Mouse (Mus musculus): Measurements from ENCODE around the gene Irf1. TPM values are rescaled to one million over a fixed set of nuclear protein-coding genes. Genes with fewer than 3 reads are reported as not detected.

Irf1 gene
- polyA plus RNA-seq, 1 experiment from 2014 or later = 35.5 TPM

- no peak overlapping the region for H3K4me3 ChIP-seq (ENCODE audit: low read depth, low read length)
- H3K9ac ChIP-seq (ENCODE audit: low read length) = no peak overlapping the region
- DNase-seq (ENCODE audit: low spot score) = no peak
- no peak overlapping the region for H3K4me2 ChIP-seq (ENCODE audit: low read length)
- WGBS = 57% methylated on average over 3 of the region's 3 CpGs
- H3K27me3 ChIP-seq (replicated peaks; ENCODE audit: control insufficient read depth, insufficient read depth, low read length) = no peaks in the 10 kb centered on the region
- H3K27ac ChIP-seq (ENCODE audit: low read depth) = no peak overlapping the region
- no peaks in the 10 kb centered on the region for H3K9me3 ChIP-seq (ENCODE audit: control insufficient read depth, low read length)
- H3K36me3 ChIP-seq (ENCODE audit: control insufficient read depth, insufficient read depth, low read length) = no peaks in the 10 kb centered on the region
- ATAC-seq (replicated peaks; ENCODE audit: low FRiP score, low TSS enrichment, low read depth) = no peak
- peaks cover 3% of the 10 kb centered on the region; the same call in 1 of the 2 replicates for H3K4me1 ChIP-seq (replicated peaks; ENCODE audit: control insufficient read depth, insufficient read depth, low read length)
Observed at GRCm38 (mm10) chr11:53814810-53815209, 45.0 kb downstream of the Irf1 start.

DNA sequence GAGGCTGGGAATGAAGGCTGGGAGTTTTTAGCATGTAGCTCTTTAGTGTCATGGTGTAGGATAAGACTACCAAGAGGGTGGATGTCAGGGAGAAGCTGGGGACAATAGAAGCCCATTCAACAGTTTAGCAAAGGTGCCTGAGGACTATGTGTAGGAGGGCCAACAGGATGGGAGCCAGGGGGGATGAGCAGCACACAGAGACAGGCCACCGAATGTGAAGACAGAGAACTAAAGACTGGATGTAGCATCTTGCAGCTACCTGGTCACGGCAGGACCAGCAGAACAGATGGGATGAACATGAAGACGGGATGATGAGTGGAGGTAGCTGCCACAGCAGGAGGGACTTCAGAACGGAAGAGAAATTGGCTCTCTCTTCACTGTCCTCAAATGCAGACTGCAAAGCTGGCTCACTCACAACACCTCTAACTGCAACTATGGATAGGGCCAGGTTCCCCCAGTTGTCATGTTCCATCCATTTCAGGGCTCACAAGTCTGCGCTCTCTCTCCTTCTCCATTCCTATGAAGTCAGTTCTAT lies 47.1 kb downstream of the Irf1 start:
- ATAC-seq (replicated peaks; ENCODE audit: low FRiP score, low TSS enrichment, low read depth) = no peak
- no peak for DNase-seq (ENCODE audit: low spot score)
- Histone ChIP-seq H3K4me2 (ENCODE audit: low read length) (no peak overlapping the region), H3K9me3 (ENCODE audit: control insufficient read depth, low read length) (no peaks in the 10 kb centered on the region), H3K27me3 (replicated peaks; ENCODE audit: control insufficient read depth, insufficient read depth, low read length) (no peaks in the 10 kb centered on the region), H3K4me1 (replicated peaks; ENCODE audit: control insufficient read depth, insufficient read depth, low read length) (no peaks in the 10 kb centered on the region), H3K9ac (ENCODE audit: low read length) (no peak overlapping the region), H3K4me3 (ENCODE audit: low read depth, low read length) (no peak overlapping the region), H3K27ac (ENCODE audit: low read depth) (no peak overlapping the region), H3K36me3 (ENCODE audit: control insufficient read depth, insufficient read depth, low read length) (no peaks in the 10 kb centered on the region)
- WGBS = 89% methylated on average over 5 of the region's 5 CpGs

DNA sequence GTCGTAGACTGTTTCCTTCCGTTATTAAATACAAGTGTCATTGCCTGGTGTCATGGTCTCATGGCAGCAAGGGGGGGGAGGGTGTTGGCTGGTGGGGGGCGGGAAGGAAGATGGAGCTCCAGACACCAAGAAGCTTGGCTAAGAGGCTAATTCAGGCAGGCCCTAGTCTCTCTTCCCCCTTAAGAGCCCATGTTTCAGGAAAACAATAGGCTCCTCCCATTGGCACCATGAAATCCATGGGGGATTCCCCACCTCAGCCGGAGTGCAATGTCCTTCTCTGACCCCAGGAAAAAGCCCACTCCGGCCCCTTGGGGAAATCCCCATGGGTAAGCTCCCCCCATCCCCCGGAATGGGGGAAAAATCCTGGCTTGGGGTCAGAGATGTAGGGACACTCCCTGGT lies 49.0 kb downstream of the Irf1 start:
- 65% methylated on average over 6 of the region's 6 CpGs for WGBS
- H3K4me2 ChIP-seq (ENCODE audit: low read length) = no peak overlapping the region
- H3K9me3 ChIP-seq (ENCODE audit: control insufficient read depth, low read length) = no peaks in the 10 kb centered on the region
- no peaks in the 10 kb centered on the region for H3K4me1 ChIP-seq (replicated peaks; ENCODE audit: control insufficient read depth, insufficient read depth, low read length)
- no peak overlapping the region for H3K27ac ChIP-seq (ENCODE audit: low read depth)
- H3K9ac ChIP-seq (ENCODE audit: low read length) = no peak overlapping the region
- H3K36me3 ChIP-seq (ENCODE audit: control insufficient read depth, insufficient read depth, low read length) = no peaks in the 10 kb centered on the region
- no peak overlapping the region for H3K4me3 ChIP-seq (ENCODE audit: low read depth, low read length)
- no peaks in the 10 kb centered on the region for H3K27me3 ChIP-seq (replicated peaks; ENCODE audit: control insufficient read depth, insufficient read depth, low read length)
- ATAC-seq (replicated peaks; ENCODE audit: low FRiP score, low TSS enrichment, low read depth) (no peak), DNase-seq (ENCODE audit: low spot score) (no peak)

GRCm38 (mm10) chr11:53819511-53819910 lies 49.7 kb downstream of the Irf1 start:
- H3K4me1 ChIP-seq (replicated peaks; ENCODE audit: control insufficient read depth, insufficient read depth, low read length) = no peaks in the 10 kb centered on the region
- no peak for ATAC-seq (replicated peaks; ENCODE audit: low FRiP score, low TSS enrichment, low read depth)
- WGBS = 89% methylated on average over 6 of the region's 6 CpGs

GRCm38 (mm10) chr11:53820516-53821170 lies 50.8 kb downstream of the Irf1 start:
- no peak for ATAC-seq (replicated peaks; ENCODE audit: low FRiP score, low TSS enrichment, low read depth)
- WGBS = 79% methylated on average over 13 of the region's 13 CpGs
- H3K9ac ChIP-seq (ENCODE audit: low read length) = no peak overlapping the region

More at GRCm38 (mm10) chr11:53819511-53819910, 49.7 kb downstream of the Irf1 start:
- no peak for DNase-seq (ENCODE audit: low spot score)
- H3K4me3 ChIP-seq (ENCODE audit: low read depth, low read length) = no peak overlapping the region
- no peaks in the 10 kb centered on the region for H3K36me3 ChIP-seq (ENCODE audit: control insufficient read depth, insufficient read depth, low read length)
- no peaks in the 10 kb centered on the region for H3K9me3 ChIP-seq (ENCODE audit: control insufficient read depth, low read length)
- H3K4me2 ChIP-seq (ENCODE audit: low read length) = no peak overlapping the region
- H3K27me3 ChIP-seq (replicated peaks; ENCODE audit: control insufficient read depth, insufficient read depth, low read length) = no peaks in the 10 kb centered on the region
- H3K27ac ChIP-seq (ENCODE audit: low read depth) = no peak overlapping the region
- no peak overlapping the region for H3K9ac ChIP-seq (ENCODE audit: low read length)

GRCm38 (mm10) chr11:53821230-53821944 lies 51.6 kb downstream of the Irf1 start:
- no peak overlapping the region for H3K4me2 ChIP-seq (ENCODE audit: low read length)
- ATAC-seq (replicated peaks; ENCODE audit: low FRiP score, low TSS enrichment, low read depth) (no peak), DNase-seq (ENCODE audit: low spot score) (no peak)
- H3K4me3 ChIP-seq (ENCODE audit: low read depth, low read length) = no peak overlapping the region
- 79% methylated on average over 11 of the region's 11 CpGs for WGBS
- H3K9me3 ChIP-seq (ENCODE audit: control insufficient read depth, low read length) = no peaks in the 10 kb centered on the region
- H3K27me3 ChIP-seq (replicated peaks; ENCODE audit: control insufficient read depth, insufficient read depth, low read length) = no peaks in the 10 kb centered on the region
- no peak overlapping the region for H3K27ac ChIP-seq (ENCODE audit: low read depth)
- H3K4me1 ChIP-seq (replicated peaks; ENCODE audit: control insufficient read depth, insufficient read depth, low read length) = no peaks in the 10 kb centered on the region
- H3K36me3 ChIP-seq (ENCODE audit: control insufficient read depth, insufficient read depth, low read length) = no peaks in the 10 kb centered on the region
- H3K9ac ChIP-seq (ENCODE audit: low read length) = no peak overlapping the region

More at GRCm38 (mm10) chr11:53820516-53821170, 50.8 kb downstream of the Irf1 start:
- Histone ChIP-seq H3K27ac (ENCODE audit: low read depth) (no peak overlapping the region), H3K4me1 (replicated peaks; ENCODE audit: control insufficient read depth, insufficient read depth, low read length) (no peaks in the 10 kb centered on the region), H3K27me3 (replicated peaks; ENCODE audit: control insufficient read depth, insufficient read depth, low read length) (no peaks in the 10 kb centered on the region), H3K36me3 (ENCODE audit: control insufficient read depth, insufficient read depth, low read length) (no peaks in the 10 kb centered on the region), H3K9me3 (ENCODE audit: control insufficient read depth, low read length) (no peaks in the 10 kb centered on the region), H3K4me2 (ENCODE audit: low read length) (no peak overlapping the region), H3K4me3 (ENCODE audit: low read depth, low read length) (no peak overlapping the region)
- DNase-seq (ENCODE audit: low spot score) = no peak

DNA sequence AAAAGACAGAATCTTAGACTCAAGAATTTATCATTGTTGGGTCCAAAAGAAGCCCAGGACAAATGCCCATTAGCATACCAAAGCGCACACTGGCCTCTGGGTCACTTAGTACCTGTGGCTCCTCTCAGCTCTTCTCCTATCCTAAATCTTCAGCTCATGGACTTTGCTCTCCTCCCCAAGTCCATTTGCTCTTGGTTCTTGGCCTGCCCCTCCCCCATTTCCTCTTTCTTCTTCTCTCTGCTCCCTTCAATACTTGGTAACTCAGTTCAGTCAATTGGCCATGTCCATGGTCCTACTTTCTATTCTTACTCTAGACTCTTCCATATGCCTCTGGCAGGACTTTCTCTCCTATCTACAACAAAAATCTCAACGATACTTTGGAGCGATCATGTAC lies 52.1 kb downstream of the Irf1 start:
- ATAC-seq (replicated peaks; ENCODE audit: low FRiP score, low TSS enrichment, low read depth) (no peak), DNase-seq (ENCODE audit: low spot score) (no peak)
- Histone ChIP-seq H3K4me1 (replicated peaks; ENCODE audit: control insufficient read depth, insufficient read depth, low read length) (no peaks in the 10 kb centered on the region), H3K27me3 (replicated peaks; ENCODE audit: control insufficient read depth, insufficient read depth, low read length) (no peaks in the 10 kb centered on the region), H3K36me3 (ENCODE audit: control insufficient read depth, insufficient read depth, low read length) (no peaks in the 10 kb centered on the region), H3K4me2 (ENCODE audit: low read length) (no peak overlapping the region), H3K4me3 (ENCODE audit: low read depth, low read length) (no peak overlapping the region), H3K9me3 (ENCODE audit: control insufficient read depth, low read length) (no peaks in the 10 kb centered on the region), H3K27ac (ENCODE audit: low read depth) (no peak overlapping the region), H3K9ac (ENCODE audit: low read length) (no peak overlapping the region)
- WGBS = 94% methylated on average over 3 of the region's 3 CpGs

DNA sequence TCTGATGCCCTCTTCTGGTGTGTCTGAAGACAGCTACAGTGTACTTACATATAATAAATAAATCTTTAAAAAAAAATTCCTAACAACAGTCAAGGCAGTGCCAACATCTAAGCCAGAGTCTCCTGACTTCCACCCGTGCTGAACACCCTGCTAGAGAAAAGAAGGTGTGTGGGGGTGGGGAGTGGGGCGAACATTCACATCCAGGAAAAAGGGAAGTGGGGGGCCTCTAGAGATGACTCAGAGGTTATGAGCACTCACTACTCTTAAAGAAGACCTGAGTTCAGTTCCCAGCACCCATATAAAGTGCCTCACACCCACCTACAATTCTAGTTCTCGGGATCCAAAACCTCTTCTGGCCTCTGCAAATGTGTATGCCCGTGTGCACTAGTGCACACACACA lies 55.6 kb downstream of the Irf1 start:
- Histone ChIP-seq H3K36me3 (ENCODE audit: control insufficient read depth, insufficient read depth, low read length) (no peaks in the 10 kb centered on the region), H3K4me1 (replicated peaks; ENCODE audit: control insufficient read depth, insufficient read depth, low read length) (no peaks in the 10 kb centered on the region), H3K4me2 (ENCODE audit: low read length) (no peak overlapping the region), H3K9me3 (ENCODE audit: control insufficient read depth, low read length) (peaks cover 4% of the 10 kb centered on the region; the same call in 1 of the 2 replicates), H3K27ac (ENCODE audit: low read depth) (no peak overlapping the region), H3K4me3 (ENCODE audit: low read depth, low read length) (no peak overlapping the region), H3K9ac (ENCODE audit: low read length) (no peak overlapping the region), H3K27me3 (replicated peaks; ENCODE audit: control insufficient read depth, insufficient read depth, low read length) (no peaks in the 10 kb centered on the region)
- no peak for DNase-seq (ENCODE audit: low spot score)
- 82% methylated on average over 4 of the region's 4 CpGs for WGBS
- no peak for ATAC-seq (replicated peaks; ENCODE audit: low FRiP score, low TSS enrichment, low read depth)
